Mouse (Mus musculus) lung, postnatal 0 days (tissue): ENCODE measurements around the gene Spc25.

ENCODE experiments used
- CTCF ChIP-seq: IDR thresholded peaks from 2 replicates; pipeline ENCODE4 v1.5.1; 2016; ENCODE audit warnings: antibody characterized with exemption, mild to moderate bottlenecking
- EP300 ChIP-seq: IDR thresholded peaks from 2 replicates; pipeline ENCODE4 v1.6.1; 2016; ENCODE audit warnings: antibody characterized with exemption, mild to moderate bottlenecking, control low read depth

GRCm38 (mm10) chr2:69247081-69247480, 41.1 kb upstream of the Spc25 start:
- TF ChIP-seq CTCF (no peak), EP300 (no peak)
